Mouse (Mus musculus) liver, postnatal 0 days (tissue): ENCODE measurements at regions not wholly inside any gene's neighbourhood (a gene's known extent, or its start where the extent isn't known, plus 50 kb on each side); places are given as distances from the start of the nearest gene placed in this dataset.

Experiments
- ATAC-seq: fragments of 200-750 bp; cut with Nextera tagmentation; 2 replicates; pipeline ENCODE4 v1.8.0; 2017; ENCODE audit warnings: mild to moderate bottlenecking, moderate library complexity
- DNase-seq: peaks from one replicate; pipeline ENCODE4 v3.0.0-alpha.2; 2016
- H3K27ac ChIP-seq: fragments of 300-500 bp; sonication (generic); 2 replicates; pipeline ENCODE4 v1.5.1; 2014; ENCODE audit warnings: antibody characterized with exemption, moderate library complexity, mild to moderate bottlenecking, low read depth
- H3K27me3 ChIP-seq: fragments of 300-500 bp; sonication (generic); 2 replicates; pipeline ENCODE4 v1.6.1; 2014; ENCODE audit warnings: low read length, control low read depth, mixed read lengths; ENCODE audit not compliant: insufficient read depth
- H3K36me3 ChIP-seq: fragments of 300-500 bp; sonication (generic); replicated peaks from 2 replicates; pipeline ENCODE4 v1.6.1; 2014; ENCODE audit warnings: mild to moderate bottlenecking, control low read depth, low read length, moderate library complexity, mixed read lengths; ENCODE audit not compliant: insufficient read depth
- H3K4me1 ChIP-seq: fragments of 300-500 bp; sonication (generic); 2 replicates; pipeline ENCODE4 v1.6.1; 2014; ENCODE audit warnings: antibody characterized with exemption, mild to moderate bottlenecking, control low read depth; ENCODE audit not compliant: insufficient read depth
- H3K4me2 ChIP-seq: fragments of 300-500 bp; sonication (generic); 2 replicates; pipeline ENCODE4 v1.6.1; 2014; ENCODE audit warnings: low read depth, mild to moderate bottlenecking, low read length, moderate library complexity, mixed read lengths
- H3K4me3 ChIP-seq: fragments of 300-500 bp; sonication (generic); 2 replicates; pipeline ENCODE4 v1.5.1; 2014; ENCODE audit warnings: low read depth, low read length
- H3K9ac ChIP-seq: fragments of 300-500 bp; sonication (generic); replicated peaks from 2 replicates; pipeline ENCODE4 v1.6.1; 2014; ENCODE audit warnings: mild to moderate bottlenecking, moderate library complexity
- H3K9me3 ChIP-seq: fragments of 300-500 bp; sonication (generic); 2 replicates; pipeline ENCODE4 v1.6.1; 2016; ENCODE audit warnings: mild to moderate bottlenecking, control low read depth, low read length, mixed read lengths
- CTCF ChIP-seq: sonication (generic); IDR thresholded peaks from 2 replicates; pipeline ENCODE4 v1.5.1; 2016; ENCODE audit warnings: antibody characterized with exemption, low read depth
- EP300 ChIP-seq: IDR thresholded peaks from 2 replicates; pipeline ENCODE4 v1.6.1; 2016; ENCODE audit warnings: antibody characterized with exemption, low read depth, mild to moderate bottlenecking
- WGBS: fragments of 180-500 bp; shearing (Covaris S2); extraction: QIAGEN DNeasy Blood & Tissue Kit; methylation state at CpG from one replicate; pipeline ENCODE4 v1.1.7; 2014; ENCODE audit not compliant: insufficient replicate concordance; 5-methylcytosine and 5-hydroxymethylcytosine counted together

- H3K4me1 ChIP-seq: no peaks in the 10 kb centered on the region
- H3K36me3 ChIP-seq: no peaks in the 10 kb centered on the region
- H3K9ac ChIP-seq: no peak overlapping the region
- H3K9me3 ChIP-seq: no peaks in the 10 kb centered on the region
- TF ChIP-seq EP300 (no peak), CTCF (no peak)
- ATAC-seq: no peak
- no peak overlapping the region for H3K4me3 ChIP-seq
- no peak overlapping the region for H3K27ac ChIP-seq
- no peak for DNase-seq
- no peak overlapping the region for H3K4me2 ChIP-seq
- no peaks in the 10 kb centered on the region for H3K27me3 ChIP-seq
These were observed 797.1 kb upstream of the Slit2 start for GRCm38 (mm10) chr5:47185868-47186267.

- no peak overlapping the region for H3K4me3 ChIP-seq
- no peaks in the 10 kb centered on the region for H3K9me3 ChIP-seq
- H3K36me3 ChIP-seq: no peaks in the 10 kb centered on the region
- no peak overlapping the region for H3K27ac ChIP-seq
- 76% methylated on average over 3 of the region's 3 CpGs for WGBS
- no peak for ATAC-seq
- no peak for DNase-seq
- no peaks in the 10 kb centered on the region for H3K4me1 ChIP-seq
- H3K4me2 ChIP-seq: no peak overlapping the region
- no peak for TF ChIP-seq CTCF
- TF ChIP-seq EP300: no peak
- H3K9ac ChIP-seq: no peak overlapping the region
- no peaks in the 10 kb centered on the region for H3K27me3 ChIP-seq
These were observed 780.6 kb upstream of the Slit2 start for GRCm38 (mm10) chr5:47202164-47202914.

- no peaks in the 10 kb centered on the region for H3K36me3 ChIP-seq
- DNase-seq: no peak
- H3K4me2 ChIP-seq: no peak overlapping the region
- H3K27me3 ChIP-seq: no peaks in the 10 kb centered on the region
- no peaks in the 10 kb centered on the region for H3K9me3 ChIP-seq
- H3K4me1 ChIP-seq: no peaks in the 10 kb centered on the region
- TF ChIP-seq CTCF: no peak
- 59% methylated on average over 1 of the region's 1 CpGs for WGBS
- no peak overlapping the region for H3K27ac ChIP-seq
- no peak overlapping the region for H3K4me3 ChIP-seq
- no peak for ATAC-seq
- H3K9ac ChIP-seq: no peak overlapping the region
These were observed 780.0 kb upstream of the Slit2 start for GRCm38 (mm10) chr5:47202915-47203296.

- no peak overlapping the region for H3K4me2 ChIP-seq
- TF ChIP-seq EP300 (no peak), CTCF (no peak)
- ATAC-seq (no peak), DNase-seq (no peak)
- H3K4me3 ChIP-seq: no peak overlapping the region
- H3K9ac ChIP-seq: no peak overlapping the region
- no peaks in the 10 kb centered on the region for H3K9me3 ChIP-seq
- no peaks in the 10 kb centered on the region for H3K36me3 ChIP-seq
- no peaks in the 10 kb centered on the region for H3K4me1 ChIP-seq
- 76% methylated on average over 1 of the region's 1 CpGs for WGBS
- H3K27ac ChIP-seq: no peak overlapping the region
- no peaks in the 10 kb centered on the region for H3K27me3 ChIP-seq
These were observed 772.4 kb upstream of the Slit2 start for GRCm38 (mm10) chr5:47210542-47210941.

- no peak for TF ChIP-seq EP300
- no peak for TF ChIP-seq CTCF
These were observed 767.5 kb upstream of the Slit2 start for GRCm38 (mm10) chr5:47215421-47215820.

GRCm38 (mm10) chr5:47225247-47225646 lies 757.7 kb upstream of the Slit2 start:
- Histone ChIP-seq H3K4me2 (no peak overlapping the region), H3K27ac (no peak overlapping the region), H3K9ac (no peak overlapping the region), H3K36me3 (no peaks in the 10 kb centered on the region), H3K9me3 (no peaks in the 10 kb centered on the region), H3K27me3 (no peaks in the 10 kb centered on the region), H3K4me3 (no peak overlapping the region), H3K4me1 (no peaks in the 10 kb centered on the region)
- no peak for ATAC-seq
- WGBS: 43% methylated on average over 1 of the region's 1 CpGs
- DNase-seq: no peak
- TF ChIP-seq CTCF (no peak), EP300 (no peak)

More at GRCm38 (mm10) chr5:47215421-47215820, 767.5 kb upstream of the Slit2 start:
- H3K4me1 ChIP-seq: no peaks in the 10 kb centered on the region
- ATAC-seq (no peak), DNase-seq (no peak)
- H3K9ac ChIP-seq: no peak overlapping the region
- no peaks in the 10 kb centered on the region for H3K27me3 ChIP-seq
- no peaks in the 10 kb centered on the region for H3K9me3 ChIP-seq
- H3K27ac ChIP-seq: no peak overlapping the region
- H3K4me3 ChIP-seq: no peak overlapping the region
- no peak overlapping the region for H3K4me2 ChIP-seq
- H3K36me3 ChIP-seq: no peaks in the 10 kb centered on the region

GRCm38 (mm10) chr5:47236094-47236493 lies 746.8 kb upstream of the Slit2 start:
- WGBS: 19% methylated on average over 1 of the region's 1 CpGs
- H3K9me3 ChIP-seq: no peaks in the 10 kb centered on the region
- no peak overlapping the region for H3K9ac ChIP-seq
- H3K27me3 ChIP-seq: no peaks in the 10 kb centered on the region
- no peaks in the 10 kb centered on the region for H3K4me1 ChIP-seq
- H3K27ac ChIP-seq: no peak overlapping the region
- no peak overlapping the region for H3K4me3 ChIP-seq
- H3K36me3 ChIP-seq: no peaks in the 10 kb centered on the region
- no peak for ATAC-seq
- DNase-seq: no peak
- TF ChIP-seq CTCF: no peak
- TF ChIP-seq EP300: no peak
- H3K4me2 ChIP-seq: no peak overlapping the region
